Mouse (Mus musculus) kidney, adult 18-20 months (tissue): ENCODE data around the gene Zfp280b.
"Not testable (repeated sequence)": the region's sequence is repeated elsewhere in the genome, so short reads cannot be mapped to it uniquely, and the experiment has no call there.

Experiments
- DNase-seq: peaks from one replicate; pipeline ENCODE4 v3.0.0; 2021

The Zfp280b gene

GRCm38 (mm10) chr10:76032402-76033118 lies at the start of gene Zfp280b:
Gene Zfp280b (plus strand): TSS chr10:76032650.
- DNase-seq: peak; percentile 95

- no peak for DNase-seq
Observed at GRCm38 (mm10) chr10:75990430-75991042, 41.9 kb upstream of the Zfp280b start.

- no peak for DNase-seq
Observed at GRCm38 (mm10) chr10:75993616-75994240, 38.7 kb upstream of the Zfp280b start.

DNA sequence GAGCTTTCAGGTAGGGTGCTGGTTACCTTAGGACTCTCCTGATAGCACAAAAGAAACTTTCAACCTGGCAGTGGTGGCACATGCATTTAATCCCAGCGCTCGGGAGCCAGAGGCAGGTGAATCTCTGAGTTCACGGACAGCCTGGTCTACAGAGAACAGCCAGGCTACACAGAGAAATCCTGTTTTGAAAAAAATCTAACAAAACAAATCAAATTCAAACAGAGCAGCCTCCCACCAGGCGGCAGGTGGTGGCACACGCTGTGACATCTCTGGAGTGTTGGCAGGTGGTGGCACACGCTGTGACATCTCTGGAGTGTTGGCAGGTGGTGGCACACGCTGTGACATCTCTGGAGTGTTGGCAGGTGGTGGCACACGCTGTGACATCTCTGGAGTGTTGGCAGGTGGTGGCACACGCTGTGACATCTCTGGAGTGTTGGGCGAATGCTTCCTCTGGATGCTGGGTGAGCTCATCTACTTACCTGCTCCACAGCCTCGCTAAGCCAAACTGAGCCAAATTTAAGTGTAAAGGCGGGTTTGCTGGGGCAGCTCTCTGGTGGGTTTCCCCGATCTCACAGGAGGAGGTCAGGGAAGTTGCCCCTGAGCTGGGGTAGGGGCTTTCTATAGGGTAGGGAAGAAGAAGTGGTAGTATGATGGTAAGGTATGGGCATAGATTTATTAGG lies 37.8 kb upstream of the Zfp280b start:
- not testable (repeated sequence) for DNase-seq

DNA sequence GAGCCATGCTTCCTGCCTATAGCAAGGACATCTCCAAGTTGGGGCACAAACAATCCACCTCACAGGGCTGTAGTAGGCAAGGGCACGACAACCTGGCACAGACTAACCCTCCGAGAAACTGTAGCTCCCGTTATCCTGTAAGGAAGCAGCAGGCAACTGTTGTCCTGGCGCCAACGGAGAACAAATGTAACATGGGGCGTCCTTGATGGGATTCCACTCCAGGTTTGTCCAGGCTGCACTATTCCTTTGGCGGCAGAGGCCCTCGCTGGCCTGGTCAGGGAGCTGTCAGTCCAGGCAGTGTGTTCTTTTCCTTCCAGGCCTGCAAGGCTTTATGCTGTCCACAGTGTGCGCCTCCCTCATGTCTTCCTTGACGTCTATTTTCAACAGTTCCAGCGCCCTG lies 37.0 kb upstream of the Zfp280b start:
- DNase-seq: no peak

GRCm38 (mm10) chr10:75996315-75996714 lies 36.1 kb upstream of the Zfp280b start:
- no peak for DNase-seq

DNA sequence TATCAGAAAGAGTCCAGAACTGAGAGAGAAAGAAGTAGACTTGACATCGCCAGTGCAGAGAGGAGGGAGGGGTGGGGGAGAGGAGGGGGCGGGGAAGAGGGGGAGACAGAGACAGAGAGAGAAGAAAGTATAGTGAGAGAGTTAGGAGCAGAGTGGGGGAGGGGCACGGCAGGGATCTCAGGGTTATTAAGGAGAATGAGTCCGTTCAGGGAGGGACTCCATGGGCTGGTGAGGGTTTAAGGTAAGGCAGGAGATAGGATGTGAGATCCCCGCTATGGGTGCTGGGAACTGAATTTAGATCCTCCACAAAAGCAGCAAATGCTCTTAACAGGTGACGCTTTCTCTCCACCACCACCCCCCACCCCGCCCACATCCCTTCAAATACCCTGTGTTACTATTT lies 31.3 kb upstream of the Zfp280b start:
- no peak for DNase-seq

DNA sequence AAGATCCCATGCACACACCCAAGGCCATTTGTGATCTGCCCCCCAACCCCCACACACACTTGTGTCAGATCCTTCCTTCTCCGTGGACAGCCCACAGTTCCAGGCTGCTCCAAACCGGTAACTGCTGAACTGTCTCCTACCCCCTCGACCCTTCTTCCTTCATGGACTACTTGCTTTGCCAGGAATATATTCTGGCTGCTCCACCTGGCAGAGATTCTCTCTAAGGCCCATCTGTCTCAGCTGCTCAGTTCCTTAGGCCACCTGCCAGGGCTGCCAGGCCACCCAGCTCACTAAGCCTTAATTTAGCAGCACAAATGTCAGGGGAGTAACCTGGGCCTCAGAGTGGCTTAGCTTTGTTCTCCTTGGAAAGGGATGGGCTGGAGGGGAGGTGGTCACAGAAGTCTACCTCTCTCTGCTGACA lies 30.3 kb upstream of the Zfp280b start:
- no peak for DNase-seq

- no peak for DNase-seq
Observed at GRCm38 (mm10) chr10:76002615-76003014, 29.8 kb upstream of the Zfp280b start.

- DNase-seq: no peak
Observed at GRCm38 (mm10) chr10:76003221-76003620, 29.2 kb upstream of the Zfp280b start.

DNA sequence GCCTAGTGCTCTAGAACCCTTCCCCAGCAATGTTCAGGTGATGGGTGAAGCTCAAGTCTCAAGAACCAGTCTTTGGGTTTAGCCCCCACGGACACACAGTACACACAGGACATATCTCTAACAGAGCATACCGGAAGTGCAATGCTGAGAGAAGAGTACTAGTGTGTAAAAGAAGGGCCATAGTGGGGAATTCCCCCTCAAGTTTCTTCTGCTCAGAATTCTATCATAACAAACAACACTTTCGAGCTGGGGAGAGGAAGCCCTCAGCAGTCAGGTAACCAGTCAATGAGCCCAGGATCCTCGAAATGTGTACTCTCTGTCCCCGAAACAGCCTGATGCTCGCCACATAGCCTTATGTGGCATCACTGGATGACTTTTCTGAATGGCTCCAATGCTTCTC lies 26.1 kb upstream of the Zfp280b start:
- DNase-seq: no peak

DNA sequence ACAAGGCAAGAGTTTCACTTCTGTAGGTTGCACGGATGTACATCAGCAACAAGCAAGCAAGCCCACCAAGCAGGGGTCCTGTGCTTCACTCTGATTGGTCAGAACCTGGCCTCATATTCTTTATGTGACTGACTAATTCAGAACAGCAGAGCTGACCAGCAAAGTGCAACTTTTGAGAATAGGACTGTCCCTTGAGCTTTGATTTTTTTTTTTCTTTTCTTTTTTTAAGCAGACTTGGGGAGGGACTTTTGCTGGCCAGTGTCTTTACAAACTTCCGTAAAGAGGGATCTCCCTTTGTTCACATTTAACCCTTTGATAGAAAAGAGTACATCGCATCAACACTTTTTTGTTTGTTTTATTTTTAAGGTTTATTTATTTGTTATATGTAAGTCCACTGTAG lies 22.6 kb upstream of the Zfp280b start:
- DNase-seq: no peak

GRCm38 (mm10) chr10:76012922-76013321 lies 19.5 kb upstream of the Zfp280b start:
- DNase-seq: no peak

DNA sequence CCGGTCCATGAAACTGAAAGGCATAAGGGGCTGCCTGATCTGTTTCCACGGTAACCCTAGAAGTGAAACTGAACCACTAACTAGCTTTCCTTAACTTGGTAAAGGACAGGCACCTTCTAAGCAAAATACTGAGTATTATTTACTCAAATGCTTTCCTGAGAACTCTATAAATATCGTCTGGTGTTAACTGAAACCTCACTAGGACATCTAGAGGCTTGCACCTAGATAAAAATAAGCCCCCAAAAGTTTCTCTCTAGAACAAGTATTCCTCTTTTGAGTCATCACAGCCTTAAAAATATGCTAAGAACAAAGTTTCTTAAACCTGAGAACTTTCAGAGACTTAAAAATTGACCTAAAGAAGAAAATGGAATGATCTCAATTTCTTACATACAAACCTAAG lies 15.6 kb upstream of the Zfp280b start:
- no peak for DNase-seq

- DNase-seq: no peak
Observed at GRCm38 (mm10) chr10:76021728-76022127, 10.7 kb upstream of the Zfp280b start.

- DNase-seq: no peak
Observed at GRCm38 (mm10) chr10:76023921-76024320, 8.5 kb upstream of the Zfp280b start.

- DNase-seq: no peak
Observed at GRCm38 (mm10) chr10:76025470-76026190, 6.8 kb upstream of the Zfp280b start.

DNA sequence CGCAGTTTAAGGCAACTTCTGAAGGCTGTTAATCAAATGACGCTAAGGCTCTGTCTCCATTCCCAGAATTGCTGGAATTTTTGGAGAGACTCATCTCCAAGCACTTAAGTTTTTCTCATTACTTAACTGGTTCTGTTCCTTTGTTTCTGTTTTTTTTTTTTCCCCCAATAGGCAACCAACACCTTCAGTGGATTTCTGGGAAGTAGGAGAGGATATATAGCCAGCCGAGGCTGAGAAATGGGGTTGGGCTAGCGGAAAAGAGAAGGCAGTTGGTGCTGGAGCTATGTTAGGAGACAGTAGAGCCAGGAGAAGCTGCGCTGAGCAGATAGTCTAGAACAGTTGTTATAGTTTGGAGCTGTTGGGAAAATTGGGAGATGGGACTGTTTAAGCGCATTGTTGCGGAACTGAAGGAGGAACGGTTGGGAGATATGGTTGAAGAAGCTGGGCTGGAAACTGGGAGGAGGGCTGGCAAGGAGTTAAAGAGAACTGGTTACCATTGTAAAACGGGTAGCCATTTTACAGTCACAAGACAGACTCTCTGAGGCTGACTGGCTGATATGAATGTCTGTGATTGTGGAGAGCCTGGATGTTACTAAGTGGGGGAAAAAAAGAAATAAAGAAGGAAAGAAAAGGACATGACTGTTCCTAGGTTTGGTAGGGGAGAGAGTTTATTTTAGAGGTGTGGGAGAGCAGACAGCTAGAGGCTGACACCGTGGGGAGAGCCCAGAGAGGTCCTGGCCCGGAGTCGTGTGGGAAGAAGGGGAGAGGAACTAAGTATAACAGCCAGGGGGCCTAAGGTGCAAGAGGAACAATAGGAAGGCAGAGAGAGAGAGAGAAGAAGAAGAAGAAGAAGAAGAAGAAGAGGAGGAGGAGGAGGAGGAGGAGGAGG lies 5.1 kb upstream of the Zfp280b start:
- no peak for DNase-seq

DNA sequence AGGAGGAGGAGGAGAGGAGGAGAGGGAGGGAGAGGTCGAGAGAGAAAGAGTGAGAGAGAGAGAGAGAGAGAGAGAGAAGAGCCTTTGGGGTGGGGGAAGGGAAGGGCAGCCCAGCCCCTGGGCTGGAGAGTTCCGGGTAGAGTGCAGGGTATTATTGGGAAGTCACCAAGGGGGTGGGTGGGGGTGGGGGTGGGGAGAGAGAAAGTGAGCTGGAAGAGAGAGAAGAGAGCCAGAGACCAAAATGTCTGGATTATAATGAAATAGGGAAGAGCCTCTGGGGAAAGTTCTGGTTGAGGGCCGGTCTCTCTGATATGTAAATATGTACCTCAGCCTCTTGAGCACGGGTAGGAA lies 4.5 kb upstream of the Zfp280b start:
- DNase-seq: no peak

DNA sequence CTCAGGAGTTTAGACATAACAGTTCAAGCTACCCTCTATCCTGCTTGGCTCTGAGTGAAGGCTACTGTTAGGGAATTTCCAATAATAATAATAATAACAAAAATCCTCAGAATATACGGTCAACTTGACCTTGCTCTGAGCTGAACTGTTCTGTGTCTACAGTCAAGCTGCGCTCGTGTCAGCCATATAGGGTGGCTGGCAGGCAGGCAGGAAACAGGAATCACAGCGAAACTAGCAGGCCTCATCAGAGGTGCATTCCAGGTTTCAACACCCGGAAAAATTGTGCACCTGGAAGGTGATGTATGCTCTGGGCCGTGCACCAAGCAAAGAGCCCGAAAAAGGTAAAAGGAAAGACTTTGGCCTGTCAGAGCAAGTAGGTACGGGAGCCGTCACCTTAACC lies 4.1 kb upstream of the Zfp280b start:
- no peak for DNase-seq

GRCm38 (mm10) chr10:76029276-76029675 lies 3.2 kb upstream of the Zfp280b start:
- peak; percentile 16 for DNase-seq

- no peak for DNase-seq
Observed at GRCm38 (mm10) chr10:76030496-76030895, 2.0 kb upstream of the Zfp280b start.
